Mouse (Mus musculus): ENCODE measurements around the gene Eef1akmt4. TPM values are rescaled to one million over a fixed set of nuclear protein-coding genes. Genes with fewer than 3 reads are reported as not detected.

Gene Eef1akmt4
- polyA plus RNA-seq (2017; shearing (Covaris generic)) = 16.9 TPM

GRCm38 (mm10) chr16:20611357-20612227, at the start of gene Eef1akmt4, which contains the start of the genes Gm49333 and Alg3:
TSS of gene Eef1akmt4 (plus strand) at chr16:20611593.
TSS of gene Gm49333 (plus strand) at chr16:20611610.
TSS of gene Alg3 (minus strand) at chr16:20611735.

GRCm38 (mm10) chr16:20589366-20589938, 21.9 kb upstream of the Eef1akmt4 start, which contains the start of gene Vwa5b2:
TSS of gene Vwa5b2 (plus strand) at chr16:20589471.

GRCm38 (mm10) chr16:20621191-20621990, 10.0 kb downstream of the Eef1akmt4 start, which contains the start of gene Camk2n2:
TSS of gene Camk2n2 (minus strand) at chr16:20621287.

GRCm38 (mm10) chr16:20629731-20630634, 18.6 kb downstream of the Eef1akmt4 start, which contains the start of gene Ece2:
TSS of gene Ece2 (plus strand) at chr16:20629828.

GRCm38 (mm10) chr16:20651076-20651946, 39.9 kb downstream of the Eef1akmt4 start, which contains the start of gene Psmd2:
TSS of gene Psmd2 (plus strand) at chr16:20651652.

GRCm38 (mm10) chr16:20668013-20668412, 56.6 kb downstream of the Eef1akmt4 start, which contains the start of gene Eif4g1:
TSS of gene Eif4g1 (plus strand) at chr16:20668313.

Other genes starting within 250 kb of the Eef1akmt4 start
- gene Abcc5, start 185.2 kb upstream of the Eef1akmt4 start, polyA plus RNA-seq (2017; shearing (Covaris generic)) = 49.0 TPM
- 21.3 TPM for gene Eif2b5, start 112.8 kb upstream of the Eef1akmt4 start, polyA plus RNA-seq (2017; shearing (Covaris generic))
- 5.8 TPM for gene Dvl3, start 94.6 kb upstream of the Eef1akmt4 start, polyA plus RNA-seq (2017; shearing (Covaris generic))
- 486 TPM for gene Ap2m1, start 76.1 kb upstream of the Eef1akmt4 start, polyA plus RNA-seq (2017; shearing (Covaris generic))
- gene Abcf3, start 63.0 kb upstream of the Eef1akmt4 start, polyA plus RNA-seq (2017; shearing (Covaris generic)) = 122 TPM
- gene Vwa5b2, start 22.1 kb upstream of the Eef1akmt4 start, polyA plus RNA-seq (2017; shearing (Covaris generic)) = 0.30 TPM
- not detected for gene Gm49333, start within 50 bp of the Eef1akmt4 start, polyA plus RNA-seq (2017; shearing (Covaris generic))
- 44.0 TPM for gene Alg3, start 142 bp downstream of the Eef1akmt4 start, polyA plus RNA-seq (2017; shearing (Covaris generic))
- gene Camk2n2, start 9.7 kb downstream of the Eef1akmt4 start, polyA plus RNA-seq (2017; shearing (Covaris generic)) = not detected
- gene Ece2, start 18.2 kb downstream of the Eef1akmt4 start, polyA plus RNA-seq (2017; shearing (Covaris generic)) = not detected
- gene Psmd2, start 40.1 kb downstream of the Eef1akmt4 start, polyA plus RNA-seq (2017; shearing (Covaris generic)) = 308 TPM
- 165 TPM for gene Eif4g1, start 56.7 kb downstream of the Eef1akmt4 start, polyA plus RNA-seq (2017; shearing (Covaris generic))
- 1.2 TPM for gene Fam131a, start 81.6 kb downstream of the Eef1akmt4 start, polyA plus RNA-seq (2017; shearing (Covaris generic))
- 64.9 TPM for gene Polr2h, start 106.1 kb downstream of the Eef1akmt4 start, polyA plus RNA-seq (2017; shearing (Covaris generic))
- gene Clcn2, start 106.2 kb downstream of the Eef1akmt4 start, polyA plus RNA-seq (2017; shearing (Covaris generic)) = 0.88 TPM
- not detected for gene Chrd, start 121.5 kb downstream of the Eef1akmt4 start, polyA plus RNA-seq (2017; shearing (Covaris generic))
- not detected for gene Thpo, start 122.9 kb downstream of the Eef1akmt4 start, polyA plus RNA-seq (2017; shearing (Covaris generic))

Measured in inflammation-experienced regulatory T-cells, adult 16 weeks (primary cell).